Mouse (Mus musculus) Patski (cell line): ENCODE measurements around the gene Man1a2. TPM values are rescaled to one million over a fixed set of nuclear protein-coding genes. Genes with fewer than 3 reads are reported as not detected.

Experiments used
- ATAC-seq: fragments of 100-300 bp; one replicate; pipeline ENCODE4 v1.8.0; 2021
- CTCF ChIA-PET: fragments of 350-600 bp; sonication (Branson Sonifier 250); formaldehyde crosslinking; loops from one replicate; lab custom pipeline; 2022; ENCODE audit warnings: inconsistent platforms; lab: Charles Lee
- POLR2A ChIA-PET: fragments of 350-600 bp; sonication (Branson Sonifier 250); formaldehyde crosslinking; loops from one replicate; lab custom pipeline; 2022; ENCODE audit warnings: antibody characterized with exemption, inconsistent platforms; lab: Charles Lee
- DNase-seq: peaks from one replicate; pipeline ENCODE4 v3.0.0-alpha.2; 2011; ENCODE audit warnings: low read depth, low spot score
- H3K27me3 ChIP-seq: fragments of 371-371 bp; one replicate; pipeline ENCODE4 v1.5.1; 2021
- CTCF ChIP-seq: fragments of 100-300 bp; IDR thresholded peaks from one replicate; pipeline ENCODE4 v1.5.1; 2021
- in situ Hi-C: fragments of 300-500 bp; cut with MboI; formaldehyde crosslinking; loops from 3 replicates; pipeline ENCODE4 v1.11.1; 2018; ENCODE audit warnings: low pct_unique_long_range_greater_than_20kb, mixed read lengths
- polyA plus RNA-seq: library from polyadenylated mRNA; unstranded; gene quantifications from one replicate; pipeline ENCODE4 v1.2.3, GENCODE M21; 2021

Gene Man1a2
- polyA plus RNA-seq, 1 experiment from 2014 or later, result 83.6 TPM

GRCm38 (mm10) chr3:100547162-100547912 is 138.0 kb downstream of the Man1a2 start:
- ATAC-seq (no peak), DNase-seq (no peak)
- POLR2A ChIA-PET, result no interaction called here
- TF ChIP-seq CTCF, result no peak
- in situ Hi-C loops, result no loop called here
- no peaks in the 10 kb centered on the region for H3K27me3 ChIP-seq
- CTCF ChIA-PET, result interaction anchor here (0.8 to 2.5 kb wide), 6 partner anchors 42 to 189 kb away, joined by 3 to 8 read pairs (median 3); no protein-coding TSS in a partner anchor

GRCm38 (mm10) chr3:100536686-100537085 is 148.6 kb downstream of the Man1a2 start:
- no peak for DNase-seq
- in situ Hi-C loops, result no loop called here
- ATAC-seq, result no peak
- no peak for TF ChIP-seq CTCF
- CTCF ChIA-PET, result interaction anchor here (1.7 kb wide), 1 partner anchor 13 kb away, joined by 5 read pairs; no protein-coding TSS in a partner anchor
- POLR2A ChIA-PET, result no interaction called here
- H3K27me3 ChIP-seq, result no peaks in the 10 kb centered on the region

GRCm38 (mm10) chr3:100535902-100536301 is 149.4 kb downstream of the Man1a2 start:
- DNase-seq (no peak), ATAC-seq (no peak)
- no peaks in the 10 kb centered on the region for H3K27me3 ChIP-seq
- no peak for TF ChIP-seq CTCF
- ChIA-PET POLR2A (no interaction called here), CTCF (interaction anchor here (0.5 to 1.5 kb wide), 2 partner anchors 7 to 16 kb away, joined by 3 read pairs; no protein-coding TSS in a partner anchor)
- in situ Hi-C loops, result no loop called here

GRCm38 (mm10) chr3:100535298-100535697 is 150.0 kb downstream of the Man1a2 start:
- no peak for TF ChIP-seq CTCF
- ATAC-seq, result no peak
- no peaks in the 10 kb centered on the region for H3K27me3 ChIP-seq
- ChIA-PET POLR2A (no interaction called here), CTCF (interaction anchor here (0.5 to 1.5 kb wide), 2 partner anchors 8 to 17 kb away, joined by 3 read pairs; no protein-coding TSS in a partner anchor)
- no peak for DNase-seq
- in situ Hi-C loops, result no loop called here

GRCm38 (mm10) chr3:100534394-100534793 is 150.9 kb downstream of the Man1a2 start:
- H3K27me3 ChIP-seq, result no peaks in the 10 kb centered on the region
- TF ChIP-seq CTCF, result no peak
- ChIA-PET POLR2A (no interaction called here), CTCF (interaction anchor here (1.1 to 1.5 kb wide), 2 partner anchors 18 to 112 kb away, joined by 3 read pairs; no protein-coding TSS in a partner anchor)
- DNase-seq, result no peak
- ATAC-seq, result no peak
- in situ Hi-C loops, result no loop called here

GRCm38 (mm10) chr3:100533429-100533828 is 151.9 kb downstream of the Man1a2 start:
- CTCF ChIA-PET, result interaction anchor here (1.1 to 1.3 kb wide), 2 partner anchors 17 to 111 kb away, joined by 3 to 4 read pairs; no protein-coding TSS in a partner anchor
- no peak for TF ChIP-seq CTCF
- ATAC-seq, result no peak
- POLR2A ChIA-PET, result interaction anchor here (0.5 kb wide), 1 partner anchor 156 kb away, joined by 3 read pairs; no protein-coding TSS in a partner anchor
- in situ Hi-C loops, result no loop called here
- no peaks in the 10 kb centered on the region for H3K27me3 ChIP-seq
- DNase-seq, result no peak

GRCm38 (mm10) chr3:100530919-100531318 is 154.4 kb downstream of the Man1a2 start:
- no peak for TF ChIP-seq CTCF
- no peaks in the 10 kb centered on the region for H3K27me3 ChIP-seq
- in situ Hi-C loops, result no loop called here
- ChIA-PET POLR2A (no interaction called here), CTCF (no interaction called here)
- ATAC-seq, result no peak
- no peak for DNase-seq

- in situ Hi-C loops, result no loop called here
- ATAC-seq (no peak), DNase-seq (no peak)
- ChIA-PET POLR2A (no interaction called here), CTCF (no interaction called here)
- TF ChIP-seq CTCF, result no peak
- no peaks in the 10 kb centered on the region for H3K27me3 ChIP-seq
Observed at GRCm38 (mm10) chr3:100530244-100530788, 155.0 kb downstream of the Man1a2 start.

GRCm38 (mm10) chr3:100522671-100523070 is 162.6 kb downstream of the Man1a2 start:
- no peak for TF ChIP-seq CTCF
- peak; percentile 42 for ATAC-seq
- DNase-seq, result no peak
- in situ Hi-C loops, result no loop called here
- H3K27me3 ChIP-seq, result no peaks in the 10 kb centered on the region
- ChIA-PET POLR2A (no interaction called here), CTCF (interaction anchor here (0.7 to 1.5 kb wide), 2 partner anchors 12 to 14 kb away, joined by 3 read pairs; no protein-coding TSS in a partner anchor)

- no peak for DNase-seq
- no peaks in the 10 kb centered on the region for H3K27me3 ChIP-seq
- ChIA-PET POLR2A (no interaction called here), CTCF (interaction anchor here (1.1 kb wide), 1 partner anchor 23 kb away, joined by 3 read pairs; no protein-coding TSS in a partner anchor)
- no peak for TF ChIP-seq CTCF
- in situ Hi-C loops, result no loop called here
- no peak for ATAC-seq
Observed at GRCm38 (mm10) chr3:100521626-100522025, 163.7 kb downstream of the Man1a2 start.
